Mouse (Mus musculus) midbrain, embryonic 10.5 days (tissue): Measurements from ENCODE around the gene Foxf1. TPM values are rescaled to one million over a fixed set of nuclear protein-coding genes. Genes with fewer than 3 reads are reported as not detected.

Experiments used
- DNase-seq: peaks from one replicate; pipeline ENCODE4 v3.0.0-alpha.2; 2017; ENCODE audit warnings: low spot score
- H3K27ac ChIP-seq: fragments of 300-500 bp; sonication (generic); replicated peaks from 2 replicates; pipeline ENCODE4 v1.5.1; 2016; ENCODE audit warnings: mild to moderate bottlenecking
- H3K27me3 ChIP-seq: fragments of 300-500 bp; sonication (generic); 2 replicates; pipeline ENCODE4 v1.6.1; 2016; ENCODE audit warnings: low read depth, mild to moderate bottlenecking; ENCODE audit not compliant: poor library complexity, severe bottlenecking
- H3K36me3 ChIP-seq: fragments of 300-500 bp; sonication (generic); 2 replicates; pipeline ENCODE4 v1.6.1; 2016; ENCODE audit warnings: mild to moderate bottlenecking, moderate library complexity
- H3K4me1 ChIP-seq: fragments of 300-500 bp; sonication (generic); 2 replicates; pipeline ENCODE4 v1.6.1; 2016
- H3K4me3 ChIP-seq: fragments of 300-500 bp; sonication (generic); 2 replicates; pipeline ENCODE4 v1.5.1; 2016; ENCODE audit warnings: mild to moderate bottlenecking, moderate library complexity
- H3K9me3 ChIP-seq: fragments of 300-500 bp; sonication (generic); replicated peaks from 2 replicates; pipeline ENCODE4 v1.6.1; 2016; ENCODE audit warnings: mild to moderate bottlenecking
- WGBS: fragments of 180-500 bp; shearing (Covaris S2); methylation state at CpG from one replicate; pipeline ENCODE4 v1.1.7; 2016; 5-methylcytosine and 5-hydroxymethylcytosine counted together
- polyA plus RNA-seq: library from polyadenylated mRNA; unstranded; fragments of >200 nt; fragmentation: Nextera tagmentation; extraction: Ambion mirVana; gene quantifications from 2 replicates; pipeline ENCODE4 v1.2.1, GENCODE M21; 2016

Foxf1 gene
- polyA plus RNA-seq, 1 experiment from 2014 or later, result 1.1 TPM

GRCm38 (mm10) chr8:121085011-121085410 lies 825 bp downstream of the Foxf1 start:
- no peak overlapping the region; the same call in 1 of the 2 replicates for H3K27ac ChIP-seq
- peak overlapping the region; percentile 62 for H3K4me3 ChIP-seq
- peaks cover 100% of the 10 kb centered on the region for H3K27me3 ChIP-seq
- no peaks in the 10 kb centered on the region for H3K36me3 ChIP-seq
- H3K9me3 ChIP-seq, result no peaks in the 10 kb centered on the region
- WGBS, result 2% methylated on average over 30 of the region's 30 CpGs
- DNase-seq, result peak; percentile 49
- H3K4me1 ChIP-seq, result peaks cover 40% of the 10 kb centered on the region

- peaks cover 39% of the 10 kb centered on the region for H3K4me1 ChIP-seq
- DNase-seq, result no peak
- WGBS, result 21% methylated on average over 3 of the region's 3 CpGs
- no peak overlapping the region for H3K27ac ChIP-seq
- H3K36me3 ChIP-seq, result no peaks in the 10 kb centered on the region
- no peak overlapping the region for H3K4me3 ChIP-seq
- peaks cover 100% of the 10 kb centered on the region for H3K27me3 ChIP-seq
- no peaks in the 10 kb centered on the region for H3K9me3 ChIP-seq
Measured at GRCm38 (mm10) chr8:121085561-121085960, 1.4 kb downstream of the Foxf1 start.

- H3K36me3 ChIP-seq, result no peaks in the 10 kb centered on the region
- peaks cover 100% of the 10 kb centered on the region for H3K27me3 ChIP-seq
- H3K4me3 ChIP-seq, result 0 out of 2 replicates have a peak overlapping the region, but pooled peaks have one; percentile 2
- WGBS, result 4% methylated on average over 19 of the region's 19 CpGs
- peak; percentile 46 for DNase-seq
- no peak overlapping the region for H3K27ac ChIP-seq
- H3K4me1 ChIP-seq, result peaks cover 39% of the 10 kb centered on the region
- no peaks in the 10 kb centered on the region for H3K9me3 ChIP-seq
Measured at GRCm38 (mm10) chr8:121086004-121086900, 2.1 kb downstream of the Foxf1 start.

GRCm38 (mm10) chr8:121088281-121088680 lies 4.1 kb downstream of the Foxf1 start:
- no peak for DNase-seq
- H3K36me3 ChIP-seq, result no peaks in the 10 kb centered on the region
- 1% methylated on average over 8 of the region's 8 CpGs for WGBS
- H3K4me1 ChIP-seq, result peaks cover 33% of the 10 kb centered on the region
- H3K27me3 ChIP-seq, result peaks cover 100% of the 10 kb centered on the region
- no peaks in the 10 kb centered on the region for H3K9me3 ChIP-seq
- H3K27ac ChIP-seq, result no peak overlapping the region
- H3K4me3 ChIP-seq, result no peak overlapping the region

- no peak overlapping the region for H3K27ac ChIP-seq
Measured at GRCm38 (mm10) chr8:121088871-121089630, 4.9 kb downstream of the Foxf1 start.

GRCm38 (mm10) chr8:121089631-121090380 lies 5.6 kb downstream of the Foxf1 start:
- Histone ChIP-seq H3K4me3 (0 out of 2 replicates have a peak overlapping the region, but pooled peaks have one; percentile 6), H3K27me3 (peaks cover 98% of the 10 kb centered on the region), H3K9me3 (no peaks in the 10 kb centered on the region), H3K4me1 (peaks cover 18% of the 10 kb centered on the region), H3K27ac (no peak overlapping the region), H3K36me3 (no peaks in the 10 kb centered on the region)
- DNase-seq, result no peak
- 4% methylated on average over 32 of the region's 32 CpGs for WGBS

More at GRCm38 (mm10) chr8:121088871-121089630, 4.9 kb downstream of the Foxf1 start:
- DNase-seq, result peak; percentile 51
- WGBS, result under 1% methylated on average over 40 of the region's 40 CpGs
- H3K4me1 ChIP-seq, result peaks cover 25% of the 10 kb centered on the region
- H3K27me3 ChIP-seq, result peaks cover 100% of the 10 kb centered on the region
- H3K9me3 ChIP-seq, result no peaks in the 10 kb centered on the region
- 0 out of 2 replicates have a peak overlapping the region, but pooled peaks have one; percentile 6 for H3K4me3 ChIP-seq
- H3K36me3 ChIP-seq, result no peaks in the 10 kb centered on the region

- DNase-seq, result peak; percentile 47
- Histone ChIP-seq H3K27me3 (peaks cover 89% of the 10 kb centered on the region), H3K4me3 (no peak overlapping the region), H3K27ac (no peak overlapping the region), H3K9me3 (no peaks in the 10 kb centered on the region), H3K4me1 (peaks cover 14% of the 10 kb centered on the region), H3K36me3 (no peaks in the 10 kb centered on the region)
- 0% methylated on average over 1 of the region's 1 CpGs for WGBS
Measured at GRCm38 (mm10) chr8:121090716-121091115, 6.5 kb downstream of the Foxf1 start.

- Histone ChIP-seq H3K9me3 (no peaks in the 10 kb centered on the region), H3K4me1 (peaks cover 14% of the 10 kb centered on the region), H3K4me3 (no peak overlapping the region), H3K27me3 (peaks cover 74% of the 10 kb centered on the region), H3K36me3 (peaks cover 6% of the 10 kb centered on the region), H3K27ac (no peak overlapping the region)
- no peak for DNase-seq
- WGBS, result 43% methylated on average over 6 of the region's 6 CpGs
Measured at GRCm38 (mm10) chr8:121092141-121092540, 8.0 kb downstream of the Foxf1 start.

GRCm38 (mm10) chr8:121092627-121093026 lies 8.4 kb downstream of the Foxf1 start:
- no peak overlapping the region for H3K4me3 ChIP-seq
- H3K27ac ChIP-seq, result no peak overlapping the region
- H3K27me3 ChIP-seq, result peaks cover 70% of the 10 kb centered on the region
- WGBS, result 7% methylated on average over 16 of the region's 16 CpGs
- H3K36me3 ChIP-seq, result peaks cover 11% of the 10 kb centered on the region
- H3K4me1 ChIP-seq, result peaks cover 14% of the 10 kb centered on the region
- no peaks in the 10 kb centered on the region for H3K9me3 ChIP-seq
- peak; percentile 88 for DNase-seq

GRCm38 (mm10) chr8:121093496-121093895 lies 9.3 kb downstream of the Foxf1 start:
- no peak for DNase-seq
- H3K9me3 ChIP-seq, result no peaks in the 10 kb centered on the region
- H3K4me3 ChIP-seq, result no peak overlapping the region
- peaks cover 20% of the 10 kb centered on the region for H3K36me3 ChIP-seq
- WGBS, result 71% methylated on average over 6 of the region's 6 CpGs
- no peak overlapping the region for H3K27ac ChIP-seq
- peaks cover 61% of the 10 kb centered on the region for H3K27me3 ChIP-seq
- H3K4me1 ChIP-seq, result peaks cover 14% of the 10 kb centered on the region

- Histone ChIP-seq H3K27ac (no peak overlapping the region), H3K4me3 (no peak overlapping the region), H3K36me3 (peaks cover 73% of the 10 kb centered on the region), H3K4me1 (peaks cover 30% of the 10 kb centered on the region), H3K9me3 (no peaks in the 10 kb centered on the region), H3K27me3 (peaks cover 4% of the 10 kb centered on the region)
- DNase-seq, result peak; percentile 85
- WGBS, result 53% methylated on average over 17 of the region's 17 CpGs
Measured at GRCm38 (mm10) chr8:121104049-121104818, 20.0 kb downstream of the Foxf1 start.
